Comparison of ENCODE assay signal across 8 mouse cellular contexts in the genomic region with DNA sequence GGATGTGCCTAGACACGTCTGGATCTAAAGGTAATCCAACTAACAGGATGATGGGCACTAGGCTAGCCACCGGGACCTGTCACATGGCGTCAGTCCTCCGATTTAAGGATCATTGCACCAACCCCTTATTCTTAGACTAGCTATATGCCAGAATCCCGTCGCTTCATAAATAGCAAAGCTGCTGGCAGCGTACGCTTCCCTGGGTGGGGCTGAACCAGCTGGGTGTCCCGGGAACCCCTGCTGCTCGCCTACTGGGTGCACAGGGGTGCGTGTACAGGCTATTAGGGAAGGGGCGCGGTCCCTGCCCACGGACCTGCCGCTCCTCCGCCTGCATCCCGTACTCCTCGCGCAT. TPM values are rescaled to one million over a fixed set of nuclear protein-coding genes. Genes with fewer than 3 reads are reported as not detected.
DNase-seq lines count a peak whose midpoint lies in the region; ATAC-seq and TF ChIP-seq lines count a peak whose summit lies in the region.

No protein-coding gene starts in this region.

- peak; percentile 29 for DNase-seq in embryo, embryonic 10 days (ENCODE audit: low spot score)
- DNase-seq in embryo, embryonic 9.5 days (ENCODE audit: extremely low spot score), result no peak
- DNase-seq in liver, embryonic 13.5 days, result no peak
- DNase-seq in adrenal gland, adult (ENCODE audit: inconsistent age in 2 of 2, low spot score in 1 of 2), result no peak
- DNase-seq in left cerebral cortex, adult 11 months (ENCODE audit: low spot score), result no peak
- DNase-seq in left cerebral cortex, postnatal 14 days (ENCODE audit: low spot score in 2 of 2), result no peak

- peak overlapping the region; percentile 100 for H3K4me2 ChIP-seq in heart, embryonic 11.5 days
- H3K4me2 ChIP-seq in liver, embryonic 13.5 days, result peak overlapping the region; percentile 75

- intact Hi-C loops in left cerebral cortex, postnatal 14 days (cut with DNase I), result loop anchor here (5.0 kb wide), 1 partner anchor 46 kb away; no protein-coding TSS in a partner anchor

- TF ChIP-seq EP300 in ES-Bruce4 (IDR thresholded peaks at IDR 0.05; ENCODE audit: insufficient read depth, low read depth, low read length), result no peak

- no peak for TF ChIP-seq CTCF in ES-Bruce4 (IDR thresholded peaks at IDR 0.05; ENCODE audit: low read depth, low read length)

- H3K36me3 ChIP-seq in ES-Bruce4 (ENCODE audit: control insufficient read depth, insufficient read depth, low read length, poor library complexity, severe bottlenecking), result no peaks in the 10 kb centered on the region
- no peaks in the 10 kb centered on the region for H3K36me3 ChIP-seq in heart, embryonic 11.5 days (ENCODE audit: control insufficient read depth, insufficient read depth, low read length)
- no peaks in the 10 kb centered on the region for H3K36me3 ChIP-seq in liver, embryonic 13.5 days

- no peak overlapping the region for H3K27ac ChIP-seq in ES-Bruce4 (ENCODE audit: insufficient read depth, low read length)
- H3K27ac ChIP-seq in heart, embryonic 11.5 days (ENCODE audit: low read depth, low read length), result no peak overlapping the region
- no peak overlapping the region for H3K27ac ChIP-seq in liver, embryonic 13.5 days

- no peak for ATAC-seq in heart, embryonic 11.5 days (replicated peaks; ENCODE audit: insufficient number of reproducible peaks, low FRiP score, low TSS enrichment)
- no peak for ATAC-seq in liver, embryonic 13.5 days (ENCODE audit: low read depth)

- no peaks in the 10 kb centered on the region for H3K4me1 ChIP-seq in ES-Bruce4 (ENCODE audit: control insufficient read depth, insufficient read depth, low read length)
- no peaks in the 10 kb centered on the region; the same call in 1 of the 2 replicates for H3K4me1 ChIP-seq in heart, embryonic 11.5 days (ENCODE audit: control insufficient read depth, insufficient read depth, low read length)
- H3K4me1 ChIP-seq in liver, embryonic 13.5 days (replicated peaks), result peaks cover 14% of the 10 kb centered on the region

- H3K4me3 ChIP-seq in ES-Bruce4 (ENCODE audit: low read depth, low read length), result peak overlapping the region; percentile 75
- H3K4me3 ChIP-seq in heart, embryonic 11.5 days (ENCODE audit: low read depth, low read length), result peak overlapping the region; percentile 63
- H3K4me3 ChIP-seq in liver, embryonic 13.5 days (replicated peaks), result peak overlapping the region; percentile 51

- no peaks in the 10 kb centered on the region for H3K9me3 ChIP-seq in ES-Bruce4 (replicated peaks; ENCODE audit: control insufficient read depth, insufficient read depth, low read length, poor library complexity, severe bottlenecking)
- H3K9me3 ChIP-seq in heart, embryonic 11.5 days (replicated peaks; ENCODE audit: control insufficient read depth, low read length), result no peaks in the 10 kb centered on the region
- no peaks in the 10 kb centered on the region for H3K9me3 ChIP-seq in liver, embryonic 13.5 days (replicated peaks)

- no peaks in the 10 kb centered on the region for H3K27me3 ChIP-seq in ES-Bruce4 (ENCODE audit: control insufficient read depth, insufficient read depth, low read length, poor library complexity, severe bottlenecking)
- H3K27me3 ChIP-seq in heart, embryonic 11.5 days (ENCODE audit: control insufficient read depth, insufficient read depth, low read length), result peaks cover 10% of the 10 kb centered on the region
- H3K27me3 ChIP-seq in liver, embryonic 13.5 days, result peaks cover 51% of the 10 kb centered on the region

- no peak for TF ChIP-seq POLR2A in ES-Bruce4 (IDR thresholded peaks at IDR 0.05; ENCODE audit: insufficient read depth, low read length)

- peak overlapping the region; percentile 40 for H3K9ac ChIP-seq in ES-Bruce4 (ENCODE audit: low read depth, poor library complexity, severe bottlenecking)
- H3K9ac ChIP-seq in heart, embryonic 11.5 days (ENCODE audit: low read depth, low read length), result peak overlapping the region; percentile 69
- no peak overlapping the region for H3K9ac ChIP-seq in liver, embryonic 13.5 days

- 3% methylated on average over 19 of the region's 19 CpGs for WGBS in heart, embryonic 11.5 days (ENCODE audit: insufficient replicate concordance)
- 4% methylated on average over 19 of the region's 19 CpGs for WGBS in liver, embryonic 13.5 days (ENCODE audit: insufficient replicate concordance)

RNA-seq across cellular contexts. Expression of a gene that starts 1.1 kb away (rescaled TPM):
- polyA plus RNA-seq in ES-Bruce4 (2011; ENCODE audit: insufficient read depth, insufficient read length, low read depth, missing spikeins), result 5.3 and 6.1 TPM in 2 replicates
- 3.4 and 5.9 TPM in 2 replicates for polyA plus RNA-seq in heart, embryonic 11.5 days (2014; fragmentation: Nextera tagmentation; extraction: Ambion mirVana)
- 0.07 and 0.14 TPM in 2 replicates for polyA plus RNA-seq in liver, embryonic 13.5 days (2015; fragmentation: Nextera tagmentation; extraction: Ambion mirVana)
- total RNA-seq in left cerebral cortex, postnatal 14 days (2021), result 10 to 100 TPM; 20.9 to 23.0 TPM
